Mouse (Mus musculus) adrenal gland, adult 2 months (tissue): Measurements from ENCODE around the gene Slc13a5. TPM values are rescaled to one million over a fixed set of nuclear protein-coding genes. Genes with fewer than 3 reads are reported as not detected.
A peak's percentile ranks its signal among the peaks of the same experiment; 100 is the strongest.

Experiments used
- DNase-seq: peaks from one replicate; pipeline ENCODE4 v3.0.0; 2021
- long read RNA-seq: library from polyadenylated mRNA; stranded (forward); transcript quantifications from one replicate; pipeline ENCODE4 v2.0.0, GENCODE M21; 2021
- polyA plus RNA-seq: library from polyadenylated mRNA; depleted of rRNA; stranded (reverse); fragments of >200 nt; gene quantifications from 2 replicates; pipeline ENCODE4 v1.2.3, GENCODE M21; 2012; rRNA removed
- total RNA-seq, 2 experiments: library from RNA; stranded (reverse); gene quantifications; 2 replicates each; pipeline ENCODE4 v1.2.3; 2021

Gene Slc13a5
- under 1 TPM; 0.20 to 0.38 TPM for total RNA-seq
- polyA plus RNA-seq: 0.08 and 0.12 TPM in 2 replicates
- long read RNA-seq: 0 reads

- peak; percentile 32 for DNase-seq
Observed at GRCm38 (mm10) chr11:72266960-72267560, at the start of gene Slc13a5. TSS of gene Slc13a5 (minus strand) at chr11:72267222.

GRCm38 (mm10) chr11:72314151-72314895 lies 47.3 kb upstream of the Slc13a5 start, which contains the start of gene Fbxo39:
TSS of gene Fbxo39 (plus strand) at chr11:72314444.
- no peak for DNase-seq

GRCm38 (mm10) chr11:72311355-72312001 lies 44.5 kb upstream of the Slc13a5 start:
- no peak for DNase-seq

GRCm38 (mm10) chr11:72310491-72310890 lies 43.5 kb upstream of the Slc13a5 start:
- DNase-seq: no peak

- peak; percentile 6 for DNase-seq
Observed at GRCm38 (mm10) chr11:72308982-72309381, 42.0 kb upstream of the Slc13a5 start.

GRCm38 (mm10) chr11:72307461-72307860 lies 40.4 kb upstream of the Slc13a5 start:
- DNase-seq: no peak

- peak; percentile 52 for DNase-seq
Observed at GRCm38 (mm10) chr11:72302230-72302629, 35.2 kb upstream of the Slc13a5 start.

- DNase-seq: peak; percentile 85
Observed at GRCm38 (mm10) chr11:72301334-72301733, 34.3 kb upstream of the Slc13a5 start, which contains the start of gene Xaf1. TSS of gene Xaf1 (plus strand) at chr11:72301629.

- no peak for DNase-seq
Observed at GRCm38 (mm10) chr11:72293116-72293515, 26.1 kb upstream of the Slc13a5 start.

GRCm38 (mm10) chr11:72287543-72287942 lies 20.5 kb upstream of the Slc13a5 start:
- DNase-seq: no peak

- DNase-seq: no peak
Observed at GRCm38 (mm10) chr11:72287126-72287525, 20.1 kb upstream of the Slc13a5 start.

GRCm38 (mm10) chr11:72286651-72287050 lies 19.6 kb upstream of the Slc13a5 start:
- DNase-seq: no peak

- DNase-seq: no peak
Observed at GRCm38 (mm10) chr11:72285971-72286480, 19.0 kb upstream of the Slc13a5 start.

- DNase-seq: no peak
Observed at GRCm38 (mm10) chr11:72284532-72285182, 17.6 kb upstream of the Slc13a5 start.

- no peak for DNase-seq
Observed at GRCm38 (mm10) chr11:72283486-72284224, 16.6 kb upstream of the Slc13a5 start.

GRCm38 (mm10) chr11:72281852-72282400 lies 14.9 kb upstream of the Slc13a5 start:
- no peak for DNase-seq

GRCm38 (mm10) chr11:72281143-72281851 lies 14.3 kb upstream of the Slc13a5 start:
- no peak for DNase-seq

- no peak for DNase-seq
Observed at GRCm38 (mm10) chr11:72273341-72273740, 6.3 kb upstream of the Slc13a5 start.

GRCm38 (mm10) chr11:72271761-72272160 lies 4.7 kb upstream of the Slc13a5 start:
- no peak for DNase-seq

GRCm38 (mm10) chr11:72266207-72266959 lies 639 bp downstream of the Slc13a5 start:
- peak; percentile 76 for DNase-seq
